Mouse (Mus musculus) neural tube, embryonic 15.5 days (tissue): ENCODE results near the gene Arsa. TPM values are rescaled to one million over a fixed set of nuclear protein-coding genes. Genes with fewer than 3 reads are reported as not detected.

Experiments used
- ATAC-seq: fragments of 200-750 bp; cut with Nextera tagmentation; 2 replicates; pipeline ENCODE4 v1.8.0; 2017; ENCODE audit warnings: mild to moderate bottlenecking, moderate TSS enrichment, moderate library complexity; ENCODE audit not compliant: low FRiP score
- H3K27ac ChIP-seq: fragments of 300-500 bp; sonication (generic); replicated peaks from 2 replicates; pipeline ENCODE4 v1.5.1; 2015; ENCODE audit warnings: mild to moderate bottlenecking, inconsistent platforms
- H3K27me3 ChIP-seq: fragments of 300-500 bp; sonication (generic); replicated peaks from 2 replicates; pipeline ENCODE4 v1.6.1; 2015; ENCODE audit warnings: inconsistent platforms
- H3K36me3 ChIP-seq: fragments of 300-500 bp; sonication (generic); 2 replicates; pipeline ENCODE4 v1.6.1; 2015; ENCODE audit warnings: inconsistent platforms
- H3K4me1 ChIP-seq: fragments of 300-500 bp; sonication (generic); 2 replicates; pipeline ENCODE4 v1.6.1; 2015; ENCODE audit warnings: inconsistent platforms
- H3K4me2 ChIP-seq: fragments of 300-500 bp; sonication (generic); 2 replicates; pipeline ENCODE4 v1.6.1; 2015; ENCODE audit warnings: inconsistent platforms, mild to moderate bottlenecking, moderate library complexity
- H3K4me3 ChIP-seq: fragments of 300-500 bp; sonication (generic); replicated peaks from 2 replicates; pipeline ENCODE4 v1.5.1; 2015; ENCODE audit warnings: mild to moderate bottlenecking, inconsistent platforms
- H3K9ac ChIP-seq: fragments of 300-500 bp; sonication (generic); replicated peaks from 2 replicates; pipeline ENCODE4 v1.6.1; 2015; ENCODE audit warnings: mild to moderate bottlenecking, inconsistent platforms
- H3K9me3 ChIP-seq: fragments of 300-500 bp; sonication (generic); replicated peaks from 2 replicates; pipeline ENCODE4 v1.6.1; 2016; ENCODE audit warnings: inconsistent platforms
- WGBS: fragments of 180-500 bp; shearing (Covaris S2); methylation state at CpG from one replicate; pipeline ENCODE4 v1.1.7; 2015; ENCODE audit warnings: mixed read lengths; 5-methylcytosine and 5-hydroxymethylcytosine counted together
- polyA plus RNA-seq: library from polyadenylated mRNA; unstranded; fragments of >200 nt; fragmentation: Nextera tagmentation; extraction: Ambion mirVana; gene quantifications from 2 replicates; pipeline ENCODE4 v1.2.1, GENCODE M21; 2015

Gene Arsa
- polyA plus RNA-seq, 1 experiment from 2014 or later: 29.2 TPM

DNA sequence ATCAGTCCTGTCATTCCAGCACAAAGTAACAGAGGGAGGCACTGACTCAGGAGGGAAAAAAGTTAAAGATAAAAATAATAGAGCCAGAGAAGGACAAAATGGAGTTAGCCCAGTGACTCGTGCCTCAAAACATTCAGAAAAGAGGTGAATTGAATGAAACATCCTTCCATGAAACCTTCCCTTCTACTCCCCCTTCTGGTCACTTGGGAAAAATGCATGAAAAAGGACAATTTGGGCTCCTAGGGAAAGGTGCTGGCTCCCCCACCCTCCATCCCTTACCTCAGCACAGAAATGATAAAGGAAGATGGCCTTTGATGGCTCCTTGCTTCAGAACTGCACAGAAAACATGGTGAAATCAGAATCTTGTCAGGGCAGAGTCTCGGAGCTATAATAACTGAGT is 8.6 kb downstream of the Arsa start:
- Histone ChIP-seq H3K36me3 (peaks cover 5% of the 10 kb centered on the region; the same call in 1 of the 2 replicates), H3K9ac (no peak overlapping the region), H3K4me2 (no peak overlapping the region), H3K27ac (no peak overlapping the region), H3K9me3 (no peaks in the 10 kb centered on the region), H3K27me3 (no peaks in the 10 kb centered on the region), H3K4me3 (no peak overlapping the region), H3K4me1 (no peaks in the 10 kb centered on the region)
- no peak for ATAC-seq
- 27% methylated on average over 2 of the region's 2 CpGs for WGBS

DNA sequence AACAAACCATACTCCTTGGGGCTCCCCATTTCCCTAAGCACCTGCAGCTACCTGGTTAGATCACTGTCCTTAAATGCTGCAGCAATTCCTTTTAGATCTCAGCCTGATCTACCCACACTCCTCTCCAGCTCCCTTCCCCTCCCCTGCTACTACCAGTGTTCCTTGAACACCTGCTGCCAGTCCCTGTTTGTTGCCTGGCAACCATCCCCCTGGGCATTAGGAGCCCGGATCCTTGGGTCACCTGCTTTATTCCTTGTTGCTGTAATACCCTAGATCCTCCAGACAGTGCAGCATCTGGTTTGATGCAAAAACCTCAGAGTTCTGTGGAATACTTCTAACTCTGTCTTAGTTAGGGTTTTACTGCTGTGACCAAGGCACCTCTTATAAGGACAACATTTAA is 12.2 kb downstream of the Arsa start:
- H3K4me3 ChIP-seq: no peak overlapping the region
- H3K9me3 ChIP-seq: no peaks in the 10 kb centered on the region
- no peak overlapping the region for H3K4me2 ChIP-seq
- WGBS: 3% methylated on average over 1 of the region's 1 CpGs
- ATAC-seq: 0 out of 2 replicates have a peak, but pooled peaks have one; percentile 29
- peaks cover 33% of the 10 kb centered on the region for H3K36me3 ChIP-seq
- no peaks in the 10 kb centered on the region for H3K27me3 ChIP-seq
- no peaks in the 10 kb centered on the region for H3K4me1 ChIP-seq
- H3K9ac ChIP-seq: no peak overlapping the region
- no peak overlapping the region for H3K27ac ChIP-seq

DNA sequence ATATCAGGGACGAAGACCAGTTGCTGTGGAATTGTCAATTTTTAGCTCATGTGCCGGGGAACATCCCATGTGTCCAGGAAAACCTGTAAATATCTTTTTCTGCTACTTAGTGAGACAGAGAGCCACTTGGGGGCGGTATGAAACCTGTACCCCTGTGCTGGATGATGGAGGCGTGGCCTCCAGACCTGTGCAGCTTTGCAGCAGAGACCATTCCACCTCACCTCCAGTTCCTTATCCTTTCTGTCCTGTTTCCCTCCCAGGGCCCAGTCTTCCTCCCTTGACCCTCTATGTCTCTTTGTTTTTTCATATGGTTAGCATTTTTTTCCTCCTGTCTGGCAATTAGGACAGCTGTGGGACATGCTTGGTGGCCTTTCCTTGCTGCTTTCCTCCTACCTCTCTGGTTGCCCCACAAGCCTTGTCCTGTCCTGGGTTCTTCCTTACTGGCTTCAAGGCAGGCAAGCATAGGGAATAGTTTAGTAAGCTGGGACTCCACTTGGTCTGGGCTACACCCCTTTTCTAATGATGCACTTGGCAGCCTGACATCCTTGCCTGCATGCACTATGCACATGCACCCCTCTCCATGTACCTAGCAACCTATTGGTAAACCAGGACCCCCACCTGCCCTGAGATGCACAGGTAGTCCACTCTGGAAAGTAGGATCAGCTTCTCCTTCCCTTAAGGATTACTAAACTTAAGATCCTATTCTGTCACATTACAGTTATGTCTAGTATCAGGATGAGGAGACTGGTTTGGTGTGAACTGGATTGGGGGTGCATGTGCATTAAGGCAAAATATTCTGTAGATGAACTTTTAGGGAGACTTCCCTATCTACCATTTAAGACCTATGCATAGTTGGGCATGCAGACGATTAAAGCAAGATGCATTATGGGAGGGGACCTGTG is 13.6 kb downstream of the Arsa start:
- WGBS: 62% methylated on average over 5 of the region's 5 CpGs
- H3K27ac ChIP-seq: no peak overlapping the region
- H3K9me3 ChIP-seq: no peaks in the 10 kb centered on the region

DNA sequence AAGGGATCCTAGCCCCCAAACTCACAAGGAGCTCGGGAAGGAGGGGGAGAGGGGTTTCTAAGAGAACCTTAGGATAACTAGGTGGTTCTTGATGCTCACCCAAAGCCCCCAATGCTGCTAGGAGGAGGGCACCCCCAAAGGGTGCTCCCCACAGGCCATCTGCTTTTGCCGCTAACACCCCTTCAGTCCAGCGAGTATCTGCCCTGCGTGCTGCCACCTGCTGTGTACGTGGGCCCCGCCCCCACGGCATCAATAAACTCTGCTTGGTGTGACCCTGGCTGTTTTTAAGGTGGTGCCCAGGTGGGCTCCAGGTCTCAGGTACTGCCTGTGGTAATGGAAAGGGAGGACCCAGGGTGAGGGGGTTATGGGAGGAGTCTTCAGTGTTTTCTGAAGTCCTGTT is 15.0 kb downstream of the Arsa start:
- peaks cover 58% of the 10 kb centered on the region for H3K36me3 ChIP-seq
- H3K9me3 ChIP-seq: no peaks in the 10 kb centered on the region
- H3K4me3 ChIP-seq: no peak overlapping the region
- H3K27me3 ChIP-seq: no peaks in the 10 kb centered on the region
- ATAC-seq: no peak
- 0 out of 2 replicates have a peak, but pooled peaks cover 6% of the 10 kb centered on the region for H3K4me1 ChIP-seq
- no peak overlapping the region for H3K9ac ChIP-seq
- H3K27ac ChIP-seq: no peak overlapping the region
- 77% methylated on average over 7 of the region's 7 CpGs for WGBS
- H3K4me2 ChIP-seq: no peak overlapping the region

More for the DNA sequence above, 13.6 kb downstream of the Arsa start:
- no peak overlapping the region for H3K4me2 ChIP-seq
- peaks cover 44% of the 10 kb centered on the region for H3K36me3 ChIP-seq
- no peak for ATAC-seq
- H3K9ac ChIP-seq: no peak overlapping the region
- no peaks in the 10 kb centered on the region for H3K27me3 ChIP-seq
- H3K4me1 ChIP-seq: no peaks in the 10 kb centered on the region
- no peak overlapping the region for H3K4me3 ChIP-seq

DNA sequence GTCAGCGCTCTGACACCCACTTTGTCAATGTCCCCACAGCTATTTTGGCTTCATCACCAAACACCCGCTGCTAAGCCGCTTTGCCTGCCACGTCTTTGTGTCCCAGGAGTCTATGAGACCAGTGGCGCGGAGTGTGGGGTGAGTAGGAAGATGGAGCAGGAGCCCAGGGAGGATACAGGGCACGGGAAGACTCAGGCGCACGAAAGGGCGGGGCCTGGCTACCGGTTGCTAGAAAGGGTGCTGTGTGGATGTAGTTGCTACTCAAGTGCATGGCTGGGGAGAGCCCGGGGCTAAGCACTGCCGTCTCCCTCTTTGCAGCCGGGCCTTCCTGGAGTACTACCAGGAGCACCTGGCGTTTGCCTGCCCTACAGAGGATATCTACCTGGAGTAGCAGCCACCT is 15.9 kb downstream of the Arsa start:
- no peak for ATAC-seq
- WGBS: 89% methylated on average over 15 of the region's 15 CpGs
- H3K9me3 ChIP-seq: no peaks in the 10 kb centered on the region

DNA sequence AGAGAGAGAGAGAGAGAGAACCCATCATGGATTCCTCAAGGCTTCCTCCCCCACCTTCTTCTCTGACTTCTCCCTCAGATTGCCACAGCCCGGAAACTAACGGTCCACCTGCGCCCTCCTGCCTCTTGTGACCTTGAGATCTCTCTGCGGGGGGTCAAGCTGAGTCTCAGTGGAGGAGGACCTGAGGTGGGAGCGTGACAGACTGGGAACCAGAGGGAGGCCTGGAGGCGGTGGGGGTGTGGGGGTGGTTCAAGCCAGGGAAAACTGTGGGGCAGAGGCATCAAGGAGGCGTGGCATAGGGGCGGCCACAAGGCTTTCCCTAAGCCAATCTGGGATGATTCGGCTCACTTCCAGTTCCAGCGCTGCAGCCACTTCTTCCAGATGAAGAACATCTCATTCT is 16.9 kb downstream of the Arsa start:
- Histone ChIP-seq H3K27me3 (no peaks in the 10 kb centered on the region), H3K4me1 (peaks cover 19% of the 10 kb centered on the region), H3K9me3 (no peaks in the 10 kb centered on the region), H3K4me3 (no peak overlapping the region), H3K36me3 (peaks cover 68% of the 10 kb centered on the region), H3K9ac (no peak overlapping the region), H3K4me2 (no peak overlapping the region), H3K27ac (no peak overlapping the region)
- 82% methylated on average over 10 of the region's 10 CpGs for WGBS
- no peak for ATAC-seq

More for the DNA sequence above, 15.9 kb downstream of the Arsa start:
- H3K27me3 ChIP-seq: no peaks in the 10 kb centered on the region
- H3K4me3 ChIP-seq: no peak overlapping the region
- no peak overlapping the region for H3K9ac ChIP-seq
- no peak overlapping the region for H3K27ac ChIP-seq
- peaks cover 67% of the 10 kb centered on the region for H3K36me3 ChIP-seq
- H3K4me2 ChIP-seq: no peak overlapping the region
- peaks cover 9% of the 10 kb centered on the region; the same call in 1 of the 2 replicates for H3K4me1 ChIP-seq

DNA sequence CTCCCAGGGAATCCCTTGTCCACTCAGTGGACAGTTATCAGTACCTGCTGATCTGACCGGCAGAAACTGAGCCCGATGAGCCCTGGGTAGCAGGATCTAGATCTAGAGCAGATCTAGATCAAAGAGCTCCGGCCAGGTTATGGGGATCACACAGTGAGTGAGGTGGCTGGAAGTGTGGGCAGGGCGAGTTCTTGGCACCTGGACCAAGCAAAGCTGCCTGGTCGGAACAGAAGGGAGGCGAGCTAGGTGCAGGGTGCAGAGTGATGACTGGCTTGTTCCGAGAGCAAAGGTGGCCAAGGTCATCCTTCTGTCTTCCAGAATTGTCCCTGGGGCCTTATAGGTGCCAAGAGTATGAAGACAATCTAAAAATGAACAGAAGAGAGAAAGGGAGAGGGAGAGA is 17.4 kb downstream of the Arsa start:
- no peak overlapping the region for H3K4me3 ChIP-seq
- ATAC-seq: no peak
- WGBS: 90% methylated on average over 7 of the region's 7 CpGs
- H3K4me2 ChIP-seq: no peak overlapping the region
- peaks cover 68% of the 10 kb centered on the region for H3K36me3 ChIP-seq
- peaks cover 24% of the 10 kb centered on the region for H3K4me1 ChIP-seq
- H3K9ac ChIP-seq: no peak overlapping the region
- H3K9me3 ChIP-seq: no peaks in the 10 kb centered on the region
- H3K27me3 ChIP-seq: no peaks in the 10 kb centered on the region
- no peak overlapping the region for H3K27ac ChIP-seq

DNA sequence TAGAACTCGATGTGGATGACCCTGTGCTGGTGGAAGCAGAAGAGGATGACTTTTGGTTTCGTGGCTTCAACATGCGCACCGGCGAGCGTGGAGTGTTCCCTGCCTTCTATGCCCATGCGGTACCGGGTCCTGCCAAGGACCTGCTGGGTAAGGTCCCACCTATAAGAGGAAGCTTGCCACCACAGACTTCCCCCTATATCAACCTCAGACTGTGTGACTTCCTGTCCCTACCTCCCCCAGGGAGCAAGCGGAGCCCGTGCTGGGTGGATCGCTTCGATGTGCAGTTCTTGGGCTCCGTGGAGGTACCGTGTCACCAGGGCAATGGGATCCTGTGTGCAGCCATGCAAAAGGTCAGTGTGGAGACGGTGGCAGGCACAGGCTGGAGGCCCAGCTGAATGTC is 18.3 kb downstream of the Arsa start:
- Histone ChIP-seq H3K27me3 (no peaks in the 10 kb centered on the region), H3K4me2 (no peak overlapping the region), H3K27ac (no peak overlapping the region), H3K36me3 (peaks cover 66% of the 10 kb centered on the region), H3K9ac (no peak overlapping the region), H3K9me3 (no peaks in the 10 kb centered on the region), H3K4me3 (no peak overlapping the region), H3K4me1 (peaks cover 25% of the 10 kb centered on the region)
- ATAC-seq: no peak
- WGBS: 97% methylated on average over 15 of the region's 15 CpGs

DNA sequence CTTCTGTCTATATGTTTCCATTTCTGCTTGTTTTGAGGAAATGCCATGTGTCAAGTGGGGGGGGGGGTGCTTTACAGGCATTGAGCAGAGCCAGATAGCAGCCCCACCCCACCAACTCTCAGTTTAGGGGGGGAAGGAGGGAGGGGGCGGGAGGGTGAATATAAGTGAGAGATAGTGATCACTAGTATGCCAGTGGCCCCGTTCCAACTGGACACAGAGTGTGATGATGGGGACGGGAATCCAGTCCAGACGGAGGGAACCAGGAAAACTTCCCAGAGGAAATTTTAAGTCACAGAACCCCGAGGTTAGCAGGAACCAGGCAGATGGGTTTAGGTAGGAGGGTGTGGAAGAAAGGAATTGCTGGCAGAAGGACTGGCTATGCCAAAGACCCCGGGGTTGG is 21.6 kb downstream of the Arsa start:
- no peaks in the 10 kb centered on the region for H3K27me3 ChIP-seq
- no peak overlapping the region for H3K9ac ChIP-seq
- no peaks in the 10 kb centered on the region for H3K9me3 ChIP-seq
- ATAC-seq: no peak
- 82% methylated on average over 6 of the region's 6 CpGs for WGBS
- H3K4me3 ChIP-seq: peak overlapping the region; percentile 73
- H3K4me1 ChIP-seq: peaks cover 36% of the 10 kb centered on the region
- no peak overlapping the region for H3K27ac ChIP-seq
- peaks cover 40% of the 10 kb centered on the region for H3K36me3 ChIP-seq
- peak overlapping the region; percentile 91 for H3K4me2 ChIP-seq

DNA sequence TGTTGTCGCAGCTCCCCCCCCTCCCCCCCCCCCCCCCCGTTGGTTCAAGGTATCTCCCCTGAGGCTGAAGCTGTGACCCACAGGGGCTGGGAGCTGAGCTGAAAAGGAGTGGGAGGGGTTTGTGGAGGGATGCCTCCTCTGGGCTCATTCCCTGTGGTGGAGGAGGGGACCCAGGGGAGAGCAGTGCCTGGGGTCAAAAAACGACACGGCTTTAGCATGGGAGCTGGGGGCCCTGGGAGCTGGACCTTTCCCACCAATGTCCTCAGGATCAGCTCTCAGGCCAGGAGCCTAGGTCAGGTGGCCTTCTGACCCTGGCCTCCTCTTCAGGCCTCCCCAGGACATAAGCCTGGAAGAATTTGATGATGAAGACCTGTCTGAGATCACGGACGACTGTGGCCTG is 22.4 kb downstream of the Arsa start:
- Histone ChIP-seq H3K4me2 (peak overlapping the region; percentile 91), H3K36me3 (peaks cover 34% of the 10 kb centered on the region), H3K27me3 (no peaks in the 10 kb centered on the region), H3K9me3 (no peaks in the 10 kb centered on the region), H3K9ac (peak overlapping the region; percentile 76), H3K4me3 (peak overlapping the region; percentile 73), H3K27ac (peak overlapping the region; percentile 89), H3K4me1 (peaks cover 36% of the 10 kb centered on the region)
- WGBS: 22% methylated on average over 4 of the region's 6 CpGs
- ATAC-seq: no peak

DNA sequence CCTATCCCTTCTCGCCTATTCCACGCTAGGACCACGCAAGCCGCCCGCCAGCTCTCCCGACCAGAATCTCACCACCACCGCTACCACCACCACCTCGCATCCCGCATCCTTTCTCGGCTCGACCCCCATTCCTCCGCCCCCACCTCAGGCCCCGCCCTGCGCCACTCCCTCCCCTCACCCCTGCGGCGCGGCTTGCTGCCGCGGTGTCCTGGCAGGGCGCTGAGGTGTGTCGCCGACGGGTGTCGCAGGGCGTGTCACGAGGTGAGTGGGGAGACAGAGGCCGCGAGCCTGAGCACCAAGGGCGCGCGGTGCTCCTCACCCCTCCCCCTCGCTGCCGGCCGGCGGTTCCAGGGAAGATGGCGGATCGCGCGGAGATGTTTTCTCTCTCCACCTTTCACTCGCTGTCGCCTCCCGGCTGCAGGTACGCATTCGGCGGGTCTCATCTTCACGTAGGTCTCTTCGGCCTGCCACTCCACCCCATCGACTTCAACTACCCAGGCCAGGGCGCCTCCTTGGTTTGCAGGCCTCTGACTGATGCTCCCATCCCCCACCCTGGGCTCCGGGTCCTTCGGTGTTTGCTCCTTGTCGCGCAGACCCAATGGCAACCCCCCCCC is 23.3 kb downstream of the Arsa start, which contains the start of gene Mapk8ip2:
TSS of gene Mapk8ip2 (plus strand) at position 49 of the 614 bp plus-strand sequence.
- Histone ChIP-seq H3K4me2 (peak within 1 kb of the TSS; percentile 91), H3K27ac (peak within 1 kb of the TSS; percentile 89), H3K36me3 (peaks cover 28% of the 10 kb centered on the region), H3K9me3 (no peaks in the 10 kb centered on the region), H3K4me1 (peaks cover 36% of the 10 kb centered on the region), H3K9ac (peak within 1 kb of the TSS; percentile 76), H3K4me3 (peak within 1 kb of the TSS; percentile 73), H3K27me3 (no peaks in the 10 kb centered on the region)
- peak; percentile 86 for ATAC-seq
- under 1% methylated on average over 53 of the region's 53 CpGs for WGBS
